Mouse (Mus musculus): ENCODE measurements around the gene Zbtb20.

The Zbtb20 gene

DNA sequence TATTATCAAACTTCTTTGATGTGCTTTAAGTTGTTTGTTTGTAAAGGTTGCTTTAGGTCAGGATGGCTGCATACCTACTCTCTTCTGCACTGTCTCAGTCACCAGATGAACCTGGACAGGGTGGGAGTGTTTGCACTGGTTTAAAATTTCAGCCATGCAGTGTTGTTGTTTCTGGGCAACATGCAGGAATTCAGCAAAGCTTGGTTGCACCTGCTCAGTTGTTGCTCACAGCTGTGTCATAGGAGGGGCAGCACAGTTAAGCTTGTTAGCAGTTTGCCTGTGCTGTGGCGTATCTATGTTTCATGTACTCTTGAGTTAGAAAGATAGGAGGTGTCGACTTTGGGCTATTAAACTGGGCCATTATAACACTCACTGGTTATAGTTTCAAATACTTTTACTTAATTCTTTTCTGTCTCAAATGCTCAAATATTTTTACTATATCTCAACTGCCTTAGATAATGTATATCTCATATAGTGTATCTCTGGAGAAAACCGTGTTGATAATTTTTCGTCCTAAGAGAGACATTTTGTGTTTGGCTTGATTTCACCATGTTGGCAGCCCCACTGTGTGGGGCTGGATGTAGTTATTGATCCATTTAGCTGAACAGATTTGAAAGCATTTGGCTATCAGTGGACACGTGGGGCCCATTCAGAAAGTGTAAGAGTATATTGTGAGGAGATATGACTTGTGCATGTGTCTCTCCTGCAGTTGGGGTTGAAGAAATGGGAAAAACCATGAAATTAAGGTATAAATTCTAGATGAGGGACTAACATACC, 197.3 kb downstream of the Zbtb20 start:
- in situ Hi-C loops (cut with MboI, MseI), result no loop called here

GRCm38 (mm10) chr16:43080403-43080802, 204.7 kb downstream of the Zbtb20 start:
- in situ Hi-C loops (cut with MboI, MseI), result no loop called here

- in situ Hi-C loops (cut with MboI, MseI), result no loop called here
These were observed 205.4 kb downstream of the Zbtb20 start for GRCm38 (mm10) chr16:43080923-43081702.

DNA sequence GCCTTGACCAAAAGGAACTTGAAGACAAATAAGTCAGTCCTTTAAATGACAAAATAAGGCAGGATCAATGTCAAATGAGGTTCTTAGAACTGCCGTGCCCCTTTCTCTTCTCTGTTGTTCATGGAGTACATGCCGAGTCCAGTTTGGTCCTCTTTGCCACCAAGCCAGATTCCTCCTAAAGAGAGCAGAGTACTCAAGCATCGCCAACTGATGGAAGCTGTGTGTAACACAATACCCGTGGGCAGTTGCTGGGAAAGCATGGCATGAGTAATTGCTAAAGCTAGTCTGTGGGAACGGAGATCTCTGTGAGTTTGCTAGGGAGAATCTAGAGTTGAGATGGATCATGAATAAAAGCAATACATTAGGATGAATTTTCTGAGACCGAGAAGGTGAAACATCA, 206.3 kb downstream of the Zbtb20 start:
- in situ Hi-C loops (cut with MboI, MseI), result no loop called here

DNA sequence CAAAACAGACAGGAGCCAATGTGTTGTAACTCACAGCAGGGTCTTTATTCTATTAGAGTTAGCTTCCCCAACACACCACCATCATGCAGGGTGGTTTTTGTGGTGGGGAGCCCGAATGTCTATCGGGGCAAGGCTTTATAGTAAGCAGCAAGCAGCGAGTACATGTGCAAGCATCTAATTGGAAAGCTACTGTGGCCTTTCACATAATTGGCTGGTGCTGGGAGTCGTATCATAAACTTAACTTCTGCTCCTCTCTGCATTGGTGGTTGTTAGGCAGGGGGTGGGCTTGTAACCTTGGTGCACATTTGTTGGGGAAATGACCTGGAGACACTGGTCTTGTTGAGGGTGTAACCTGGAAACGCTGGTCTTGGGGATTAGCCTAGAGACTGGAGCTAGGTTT, 207.1 kb downstream of the Zbtb20 start:
- in situ Hi-C loops (cut with MboI, MseI), result no loop called here

GRCm38 (mm10) chr16:43090188-43090587, 214.5 kb downstream of the Zbtb20 start:
- in situ Hi-C loops (cut with MboI, MseI), result no loop called here

- in situ Hi-C loops (cut with MboI, MseI), result no loop called here
These were observed 218.5 kb downstream of the Zbtb20 start for GRCm38 (mm10) chr16:43094161-43094560.

- in situ Hi-C loops (cut with MboI, MseI), result no loop called here
These were observed 219.1 kb downstream of the Zbtb20 start for GRCm38 (mm10) chr16:43094756-43095155.

GRCm38 (mm10) chr16:43096040-43096439, 220.4 kb downstream of the Zbtb20 start:
- in situ Hi-C loops (cut with MboI, MseI), result no loop called here

- in situ Hi-C loops (cut with MboI, MseI), result no loop called here
These were observed 222.5 kb downstream of the Zbtb20 start for GRCm38 (mm10) chr16:43098153-43098552.

DNA sequence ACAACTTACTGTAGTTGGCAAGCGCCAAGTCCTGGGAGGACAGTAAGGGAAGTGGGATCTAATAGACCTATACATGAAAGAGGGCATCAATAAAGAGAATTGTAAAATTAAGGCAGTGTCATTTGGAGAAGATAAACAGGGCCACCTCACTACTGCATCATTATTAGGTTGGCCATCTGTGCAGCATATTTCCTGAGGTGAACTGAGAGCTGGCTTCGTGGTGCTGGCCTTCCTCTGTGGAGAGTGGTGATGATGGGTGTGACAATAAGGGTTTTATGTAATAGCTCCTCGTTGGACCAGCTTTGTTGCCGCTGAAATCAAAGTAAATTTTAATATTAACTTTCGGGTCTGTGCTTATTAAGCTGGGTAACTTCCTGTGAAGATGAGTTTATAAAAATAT, 223.0 kb downstream of the Zbtb20 start:
- in situ Hi-C loops (cut with MboI, MseI), result no loop called here

DNA sequence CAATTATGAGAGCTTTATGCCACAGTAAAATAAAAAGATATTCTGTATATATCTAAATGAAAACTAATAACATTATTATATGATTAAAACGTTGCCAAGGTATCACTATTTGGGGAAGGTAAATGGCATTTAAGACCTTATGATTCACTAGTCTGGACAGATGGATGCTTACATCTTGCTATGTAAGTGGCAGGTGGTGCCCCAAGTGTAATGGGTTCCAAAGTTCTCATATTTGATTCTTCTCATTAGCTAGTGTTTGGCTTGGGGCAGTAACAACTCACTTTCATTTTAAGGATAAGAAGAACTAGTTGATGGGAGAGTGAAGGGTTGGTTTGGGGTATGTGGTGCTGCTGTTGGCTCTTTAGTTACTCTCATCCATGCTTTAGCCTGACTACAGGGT, 235.6 kb downstream of the Zbtb20 start:
- in situ Hi-C loops (cut with MboI, MseI), result no loop called here

DNA sequence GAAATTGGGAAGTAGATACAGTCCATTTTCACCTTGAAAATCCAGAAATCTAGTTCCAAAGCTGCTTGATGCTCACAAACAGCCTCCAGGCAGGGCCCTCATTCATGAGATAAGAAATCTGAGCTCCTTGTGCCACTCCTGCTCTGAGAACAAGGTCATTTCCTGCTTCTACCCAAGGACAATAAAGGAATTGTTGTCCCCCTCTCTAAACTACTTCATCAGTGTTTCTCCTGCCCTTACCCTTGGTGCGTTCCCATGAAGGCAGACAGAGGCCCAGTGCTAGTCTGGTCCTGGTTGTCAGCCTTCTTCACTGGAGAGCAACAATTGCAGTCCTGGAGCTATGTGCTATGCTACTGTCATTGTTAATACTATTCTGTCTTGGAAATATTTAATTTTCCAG, 238.3 kb downstream of the Zbtb20 start:
- in situ Hi-C loops (cut with MboI, MseI), result no loop called here

GRCm38 (mm10) chr16:43129966-43130365, 254.3 kb downstream of the Zbtb20 start:
- in situ Hi-C loops (cut with MboI, MseI), result no loop called here

DNA sequence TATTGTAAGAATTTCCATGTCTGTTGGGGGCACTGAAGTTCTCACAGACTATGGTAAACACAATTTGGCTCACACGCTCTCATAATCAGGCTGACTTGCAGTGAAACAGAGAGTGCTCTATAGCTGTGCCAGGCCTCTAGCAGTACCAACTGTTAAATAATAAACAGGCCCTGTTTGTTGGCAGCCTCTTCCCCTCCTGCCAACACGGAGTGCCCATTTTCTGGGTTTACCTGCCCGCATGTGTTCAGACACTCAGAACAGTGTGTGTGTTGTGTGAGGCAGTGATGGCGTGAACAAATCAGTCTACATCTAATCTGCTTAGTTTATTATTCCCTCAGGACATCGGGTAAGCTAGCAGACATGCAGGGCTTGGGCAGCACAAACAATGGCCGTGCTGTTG, 254.9 kb downstream of the Zbtb20 start:
- in situ Hi-C loops (cut with MboI, MseI), result no loop called here

GRCm38 (mm10) chr16:43131077-43131476, 255.4 kb downstream of the Zbtb20 start:
- in situ Hi-C loops (cut with MboI, MseI), result no loop called here

- in situ Hi-C loops (cut with MboI, MseI), result loop anchor here (10.0 to 25.0 kb wide), 2 partner anchors 881 to 1004 kb away; no protein-coding TSS in a partner anchor
These were observed 292.8 kb downstream of the Zbtb20 start for GRCm38 (mm10) chr16:43168506-43168905.

GRCm38 (mm10) chr16:43169273-43169905, 293.7 kb downstream of the Zbtb20 start:
- in situ Hi-C loops (cut with MboI, MseI), result loop anchor here (10.0 to 25.0 kb wide), 2 partner anchors 882 to 1005 kb away; no protein-coding TSS in a partner anchor

- in situ Hi-C loops (cut with MboI, MseI), result loop anchor here (25.0 kb wide), 1 partner anchor 885 kb away; no protein-coding TSS in a partner anchor
These were observed 296.5 kb downstream of the Zbtb20 start for GRCm38 (mm10) chr16:43172139-43172538.

GRCm38 (mm10) chr16:43172912-43173311, 297.2 kb downstream of the Zbtb20 start:
- in situ Hi-C loops (cut with MboI, MseI), result loop anchor here (25.0 kb wide), 1 partner anchor 886 kb away; no protein-coding TSS in a partner anchor

DNA sequence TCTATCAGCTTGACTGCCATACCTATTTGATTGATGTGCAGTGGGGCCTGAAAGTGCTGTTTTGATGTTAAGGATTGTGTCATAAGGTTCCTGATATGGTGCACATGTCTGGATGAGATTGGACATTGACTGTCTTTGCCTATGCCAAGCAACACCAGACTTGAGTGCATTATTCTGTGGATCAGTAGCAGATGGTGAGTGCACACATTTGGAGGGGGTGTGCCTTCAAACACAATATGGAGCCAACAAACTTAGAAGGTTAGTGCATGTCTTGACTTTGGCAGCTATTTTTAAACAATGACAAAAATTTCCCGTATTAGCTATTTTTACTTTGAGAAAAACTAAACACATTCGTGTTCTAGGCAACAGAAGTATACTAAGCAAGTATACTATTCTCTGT, 299.1 kb downstream of the Zbtb20 start:
- in situ Hi-C loops (cut with MboI, MseI), result loop anchor here (5.0 to 25.0 kb wide), 2 partner anchors 353 to 888 kb away; no protein-coding TSS in a partner anchor

- in situ Hi-C loops (cut with MboI, MseI), result no loop called here
These were observed 305.4 kb downstream of the Zbtb20 start for GRCm38 (mm10) chr16:43181038-43181437.

Measured in T-helper 1 cell (primary cell).